Mouse (Mus musculus) ES-Bruce4 (cell line): ENCODE data around the gene Fam13a. TPM values are rescaled to one million over a fixed set of nuclear protein-coding genes. Genes with fewer than 3 reads are reported as not detected.

Source experiments
- H3K27ac ChIP-seq: 2 replicates; pipeline ENCODE4 v1.5.1; 2012; ENCODE audit warnings: low read length, inconsistent platforms; ENCODE audit not compliant: insufficient read depth
- H3K27me3 ChIP-seq: 2 replicates; pipeline ENCODE4 v1.6.1; 2012; ENCODE audit warnings: mild to moderate bottlenecking, low read length, inconsistent platforms; ENCODE audit not compliant: control insufficient read depth, poor library complexity, insufficient read depth, severe bottlenecking
- H3K36me3 ChIP-seq: 2 replicates; pipeline ENCODE4 v1.6.1; 2012; ENCODE audit warnings: inconsistent platforms, mild to moderate bottlenecking, low read length, moderate library complexity; ENCODE audit not compliant: control insufficient read depth, poor library complexity, insufficient read depth, severe bottlenecking
- H3K4me1 ChIP-seq: one replicate; pipeline ENCODE4 v1.8.1; 2011; ENCODE audit warnings: low read length; ENCODE audit not compliant: control insufficient read depth, insufficient read depth
- H3K4me3 ChIP-seq: 2 replicates; pipeline ENCODE4 v1.5.1; 2011; ENCODE audit warnings: low read depth, mild to moderate bottlenecking, low read length
- H3K9ac ChIP-seq: 2 replicates; pipeline ENCODE4 v1.6.1; 2012; ENCODE audit warnings: low read depth, mild to moderate bottlenecking, inconsistent platforms; ENCODE audit not compliant: poor library complexity, severe bottlenecking
- H3K9me3 ChIP-seq: replicated peaks from 2 replicates; pipeline ENCODE4 v1.6.1; 2012; ENCODE audit warnings: mild to moderate bottlenecking, low read length, inconsistent platforms; ENCODE audit not compliant: control insufficient read depth, poor library complexity, insufficient read depth, severe bottlenecking
- CTCF ChIP-seq: IDR thresholded peaks from one replicate; pipeline ENCODE4 v1.8.1; 2011; ENCODE audit warnings: low read depth, low read length
- EP300 ChIP-seq: IDR thresholded peaks from 2 replicates; pipeline ENCODE4 v1.6.1; 2011; ENCODE audit warnings: low read depth, low read length; ENCODE audit not compliant: insufficient read depth
- POLR2A ChIP-seq: IDR thresholded peaks from one replicate; pipeline ENCODE4 v1.8.1; 2011; ENCODE audit warnings: low read length; ENCODE audit not compliant: insufficient read depth
- polyA plus RNA-seq: library from polyadenylated mRNA; stranded (reverse); fragments of >200 nt; gene quantifications from 2 replicates; pipeline ENCODE4 v1.2.4, GENCODE M21; 2011; ENCODE audit warnings: low read depth; ENCODE audit not compliant: missing spikeins, insufficient read depth, insufficient read length

Fam13a gene
- polyA plus RNA-seq, 1 experiment: 1.6 TPM

- H3K36me3 ChIP-seq: no peaks in the 10 kb centered on the region
- H3K9me3 ChIP-seq: no peaks in the 10 kb centered on the region
- TF ChIP-seq EP300: no peak
- TF ChIP-seq CTCF: no peak
- TF ChIP-seq POLR2A: no peak
- no peak overlapping the region for H3K4me3 ChIP-seq
- no peak overlapping the region for H3K27ac ChIP-seq
- no peaks in the 10 kb centered on the region for H3K27me3 ChIP-seq
- no peaks in the 10 kb centered on the region for H3K4me1 ChIP-seq
- H3K9ac ChIP-seq: no peak overlapping the region
Measured at GRCm38 (mm10) chr6:58942276-58942675, 82.1 kb downstream of the Fam13a start.

DNA sequence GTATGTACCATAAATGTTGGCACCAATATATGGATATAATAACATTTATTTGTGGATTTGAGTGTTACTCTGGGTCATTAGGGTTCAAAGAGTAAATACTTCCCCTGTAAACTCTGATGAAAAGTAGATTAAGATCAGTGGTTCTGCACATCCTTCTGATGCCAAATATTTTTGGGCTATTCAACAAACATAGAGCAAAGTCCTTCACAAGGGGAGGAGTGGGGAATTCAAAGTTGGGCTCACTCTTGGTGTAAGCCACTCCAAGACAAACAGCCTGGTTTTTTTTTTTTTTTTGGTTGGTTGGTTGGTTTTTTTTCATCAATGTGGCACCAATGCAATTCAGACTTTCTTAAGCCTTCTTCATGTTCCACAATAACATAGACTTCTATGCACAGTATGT, 86.6 kb downstream of the Fam13a start:
- Histone ChIP-seq H3K27me3 (no peaks in the 10 kb centered on the region), H3K4me1 (no peaks in the 10 kb centered on the region), H3K27ac (no peak overlapping the region), H3K9me3 (no peaks in the 10 kb centered on the region), H3K36me3 (no peaks in the 10 kb centered on the region), H3K9ac (no peak overlapping the region), H3K4me3 (no peak overlapping the region)
- no peak for TF ChIP-seq CTCF
- TF ChIP-seq POLR2A: no peak
- TF ChIP-seq EP300: no peak

- Histone ChIP-seq H3K4me3 (no peak overlapping the region), H3K9me3 (no peaks in the 10 kb centered on the region), H3K27me3 (no peaks in the 10 kb centered on the region), H3K36me3 (no peaks in the 10 kb centered on the region), H3K4me1 (no peaks in the 10 kb centered on the region), H3K9ac (no peak overlapping the region), H3K27ac (no peak overlapping the region)
- TF ChIP-seq CTCF (no peak), POLR2A (no peak), EP300 (no peak)
Measured at GRCm38 (mm10) chr6:58934144-58934543, 90.2 kb downstream of the Fam13a start.

GRCm38 (mm10) chr6:58933189-58933913, 91.0 kb downstream of the Fam13a start:
- Histone ChIP-seq H3K4me1 (no peaks in the 10 kb centered on the region), H3K27ac (no peak overlapping the region), H3K4me3 (no peak overlapping the region), H3K36me3 (no peaks in the 10 kb centered on the region), H3K9ac (no peak overlapping the region), H3K9me3 (no peaks in the 10 kb centered on the region), H3K27me3 (no peaks in the 10 kb centered on the region)
- TF ChIP-seq EP300: no peak
- TF ChIP-seq POLR2A: no peak
- TF ChIP-seq CTCF: no peak

DNA sequence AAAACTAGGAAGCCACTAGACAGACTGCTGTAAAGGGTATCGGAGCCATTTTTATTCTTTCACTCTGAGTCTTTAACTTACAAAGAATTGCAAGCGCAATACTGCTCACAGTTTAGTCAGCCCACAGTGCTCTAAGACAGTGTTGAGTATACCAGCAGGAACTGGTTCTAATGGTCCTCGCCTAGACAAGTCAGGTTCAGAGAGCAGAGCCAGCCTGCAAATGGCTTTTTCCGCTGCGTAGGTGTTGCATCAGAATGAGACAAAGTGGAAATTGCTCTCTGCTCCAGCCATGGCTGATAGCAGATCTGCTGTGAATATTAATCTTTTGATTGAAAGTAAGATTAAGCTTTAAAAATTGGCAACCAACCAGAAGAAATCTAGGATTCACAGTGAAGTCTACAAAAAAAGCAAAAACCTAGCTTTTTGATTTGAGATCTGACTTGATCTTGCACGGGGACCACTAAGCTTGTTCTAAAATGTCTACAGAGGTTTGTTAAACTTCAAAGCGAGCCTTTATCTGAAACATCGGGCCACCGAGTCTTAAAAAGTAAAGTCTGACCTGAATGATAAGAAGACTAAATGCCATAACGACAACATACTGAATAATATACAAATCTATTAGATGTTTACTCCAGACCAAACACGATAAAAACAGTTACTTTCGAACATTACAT, 91.7 kb downstream of the Fam13a start:
- H3K27ac ChIP-seq: no peak overlapping the region
- H3K27me3 ChIP-seq: no peaks in the 10 kb centered on the region
- H3K4me3 ChIP-seq: no peak overlapping the region
- H3K4me1 ChIP-seq: no peaks in the 10 kb centered on the region
- TF ChIP-seq CTCF: no peak
- TF ChIP-seq EP300: no peak
- no peak for TF ChIP-seq POLR2A
- H3K36me3 ChIP-seq: no peaks in the 10 kb centered on the region
- H3K9me3 ChIP-seq: no peaks in the 10 kb centered on the region
- H3K9ac ChIP-seq: no peak overlapping the region

- Histone ChIP-seq H3K9ac (no peak overlapping the region), H3K27ac (no peak overlapping the region), H3K36me3 (no peaks in the 10 kb centered on the region), H3K4me3 (no peak overlapping the region), H3K9me3 (no peaks in the 10 kb centered on the region), H3K27me3 (no peaks in the 10 kb centered on the region), H3K4me1 (no peaks in the 10 kb centered on the region)
- TF ChIP-seq CTCF: no peak
- no peak for TF ChIP-seq EP300
- no peak for TF ChIP-seq POLR2A
Measured at GRCm38 (mm10) chr6:58931149-58931548, 93.2 kb downstream of the Fam13a start.
